7 mouse cellular contexts compared by ENCODE assay signal in the genomic region with DNA sequence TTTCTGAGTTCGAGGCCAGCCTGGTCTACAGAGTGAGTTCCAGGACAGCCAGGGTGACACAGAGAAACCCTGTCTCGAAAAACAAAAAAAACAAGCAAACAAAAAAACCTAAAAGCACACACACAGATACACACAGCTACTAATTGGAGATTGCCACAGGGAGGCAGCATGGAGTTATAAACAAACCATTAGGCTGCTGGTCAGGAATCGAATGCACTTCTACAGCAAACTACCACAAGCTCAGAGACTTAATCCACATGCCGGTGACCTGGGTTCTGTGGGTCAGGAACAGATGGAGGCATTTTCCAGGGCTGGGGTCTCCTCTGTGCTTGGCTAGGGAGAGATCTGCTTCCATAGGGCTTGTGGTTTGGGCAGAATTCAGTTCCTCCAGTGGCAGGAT. TPM values are rescaled to one million over a fixed set of nuclear protein-coding genes. Genes with fewer than 3 reads are reported as not detected.
DNase-seq lines count a peak whose midpoint lies in the region; ATAC-seq and TF ChIP-seq lines count a peak whose summit lies in the region.

No protein-coding gene starts in this region.

- ATAC-seq in intestine, postnatal 0 days, result no peak
- ATAC-seq in intestine, embryonic 15.5 days, result no peak
- peak; percentile 44 for ATAC-seq in Patski
- no peak for ATAC-seq in stomach, postnatal 0 days (ENCODE audit: low FRiP score, low TSS enrichment)
- no peak for ATAC-seq in monocyte, adult 5-6 weeks (replicated peaks; ENCODE audit: insufficient number of reproducible peaks, low FRiP score, low TSS enrichment, poor library complexity, severe bottlenecking)

- POLR2A ChIA-PET in Patski (lab: Charles Lee), result interaction anchor here (1.2 kb wide), 1 partner anchor 182 kb away, joined by 3 read pairs; no protein-coding TSS in a partner anchor

- in situ Hi-C loops in CH12.LX (cut with MboI; ENCODE audit: low pct_ligation_motif_present, low pct_unique_long_range_greater_than_20kb, low sequenced_read_pairs) (loop anchor here (5.0 to 25.0 kb wide), 2 partner anchors 160 to 300 kb away; no protein-coding TSS in a partner anchor), Patski (cut with MboI; ENCODE audit: low pct_unique_long_range_greater_than_20kb) (no loop called here)

- H3K4me2 ChIP-seq in intestine, postnatal 0 days (replicated peaks; ENCODE audit: low read depth), result no peak overlapping the region
- no peak overlapping the region for H3K4me2 ChIP-seq in intestine, embryonic 15.5 days (replicated peaks)
- H3K4me2 ChIP-seq in CH12.LX (ENCODE audit: insufficient read depth, low read depth, poor library complexity, severe bottlenecking), result no peak overlapping the region
- no peak overlapping the region for H3K4me2 ChIP-seq in stomach, postnatal 0 days (replicated peaks; ENCODE audit: low read depth)

- no peak overlapping the region for H3K27ac ChIP-seq in intestine, postnatal 0 days (ENCODE audit: low read depth, low read length)
- no peak overlapping the region for H3K27ac ChIP-seq in intestine, embryonic 15.5 days
- no peak overlapping the region for H3K27ac ChIP-seq in CH12.LX (ENCODE audit: insufficient read depth, low read depth)
- H3K27ac ChIP-seq in stomach, postnatal 0 days (replicated peaks), result no peak overlapping the region

- H3K9me3 ChIP-seq in intestine, postnatal 0 days (ENCODE audit: control insufficient read depth), result no peaks in the 10 kb centered on the region
- no peaks in the 10 kb centered on the region for H3K9me3 ChIP-seq in intestine, embryonic 15.5 days
- H3K9me3 ChIP-seq in CH12.LX (replicated peaks; ENCODE audit: low read length), result no peaks in the 10 kb centered on the region
- H3K9me3 ChIP-seq in stomach, postnatal 0 days (ENCODE audit: control insufficient read depth, low read length), result no peaks in the 10 kb centered on the region

- no peak for TF ChIP-seq EP300 in CH12.LX (IDR thresholded peaks at IDR 0.05; ENCODE audit: low read length)
- TF ChIP-seq EP300 in stomach, postnatal 0 days (optimal IDR thresholded peaks at IDR 0.05), result no peak

- H3K27me3 ChIP-seq in intestine, postnatal 0 days (replicated peaks; ENCODE audit: control insufficient read depth, insufficient read depth, low read length), result no peaks in the 10 kb centered on the region
- no peaks in the 10 kb centered on the region for H3K27me3 ChIP-seq in intestine, embryonic 15.5 days (replicated peaks)
- H3K27me3 ChIP-seq in CH12.LX (replicated peaks) (peaks cover 19% of the 10 kb centered on the region), Patski (no peaks in the 10 kb centered on the region)
- no peaks in the 10 kb centered on the region for H3K27me3 ChIP-seq in stomach, postnatal 0 days (ENCODE audit: control insufficient read depth, insufficient read depth, low read length)

- H3K79me2 ChIP-seq in CH12.LX (replicated peaks; ENCODE audit: control insufficient read depth, extremely low read depth, insufficient read depth, poor library complexity, severe bottlenecking), result no peaks in the 10 kb centered on the region

- no peaks in the 10 kb centered on the region for H3K4me1 ChIP-seq in intestine, postnatal 0 days (replicated peaks; ENCODE audit: control insufficient read depth, insufficient read depth, low read length)
- no peaks in the 10 kb centered on the region for H3K4me1 ChIP-seq in intestine, embryonic 15.5 days (replicated peaks)
- no peaks in the 10 kb centered on the region for H3K4me1 ChIP-seq in CH12.LX (ENCODE audit: control insufficient read depth in 1 of 2, insufficient read depth in 2 of 2)
- H3K4me1 ChIP-seq in stomach, postnatal 0 days (replicated peaks; ENCODE audit: control insufficient read depth, insufficient read depth), result no peaks in the 10 kb centered on the region

- WGBS in intestine, postnatal 0 days, result 42% methylated on average over 4 of the region's 4 CpGs
- 47% methylated on average over 4 of the region's 4 CpGs for WGBS in intestine, embryonic 15.5 days
- 43% methylated on average over 4 of the region's 4 CpGs for WGBS in stomach, postnatal 0 days

- no peak overlapping the region for H3K9ac ChIP-seq in intestine, postnatal 0 days (ENCODE audit: low read depth, low read length)
- no peak overlapping the region for H3K9ac ChIP-seq in intestine, embryonic 15.5 days
- H3K9ac ChIP-seq in CH12.LX (ENCODE audit: insufficient read depth, low read depth), result no peak overlapping the region
- no peak overlapping the region for H3K9ac ChIP-seq in stomach, postnatal 0 days (ENCODE audit: low read length)

- DNase-seq in CH12.LX (ENCODE audit: extremely low read depth) (peak; percentile 34), Patski (ENCODE audit: low read depth, low spot score) (no peak)
- DNase-seq in kidney, postnatal 4 days, result peak; percentile 47 to 58
- peak; percentile 39 for DNase-seq in stomach, postnatal 0 days (ENCODE audit: low spot score)

- CTCF ChIA-PET in Patski (lab: Charles Lee), result interaction anchor here (0.6 to 1.2 kb wide), 4 partner anchors 10 to 295 kb away, joined by 3 to 4 read pairs (median 3); no protein-coding TSS in a partner anchor

- no peak for TF ChIP-seq POLR2A in CH12.LX (IDR thresholded peaks at IDR 0.05; ENCODE audit: low read depth, low read length)

- H3K36me3 ChIP-seq in intestine, postnatal 0 days (ENCODE audit: control insufficient read depth, insufficient read depth), result no peaks in the 10 kb centered on the region
- no peaks in the 10 kb centered on the region for H3K36me3 ChIP-seq in intestine, embryonic 15.5 days
- H3K36me3 ChIP-seq in CH12.LX (replicated peaks in 1 of 2; ENCODE audit: control insufficient read depth in 1 of 2, insufficient read depth in 1 of 2, low read length in 1 of 2), result no peaks in the 10 kb centered on the region
- no peaks in the 10 kb centered on the region for H3K36me3 ChIP-seq in stomach, postnatal 0 days (ENCODE audit: control insufficient read depth, insufficient read depth, low read length)

- H3K4me3 ChIP-seq in intestine, postnatal 0 days (ENCODE audit: low read depth, low read length), result no peak overlapping the region
- no peak overlapping the region for H3K4me3 ChIP-seq in intestine, embryonic 15.5 days (replicated peaks)
- H3K4me3 ChIP-seq in CH12.LX (replicated peaks in 1 of 3; ENCODE audit: low read depth in 2 of 3, low read length in 2 of 3, poor library complexity in 1 of 3), result no peak overlapping the region
- H3K4me3 ChIP-seq in stomach, postnatal 0 days (ENCODE audit: low read depth, low read length), result no peak overlapping the region

- peak; percentile 68 for TF ChIP-seq RAD21 in CH12.LX (IDR thresholded peaks at IDR 0.05; ENCODE audit: low read depth, low read length)

- dilution Hi-C loops in CH12.LX (cut with MboI; ENCODE audit: extremely low pct_ligation_motif_present, extremely low pct_unique_long_range_greater_than_20kb, low sequenced_read_pairs), result no loop called here

- peak; percentile 72 for TF ChIP-seq CTCF in intestine, postnatal 0 days (IDR thresholded peaks at IDR 0.05; ENCODE audit: low read depth)
- TF ChIP-seq CTCF in CH12.LX (conservative IDR thresholded peaks at IDR 0.05 in 1 of 2, IDR thresholded peaks at IDR 0.05 in 1 of 2; ENCODE audit: low read depth in 2 of 2, low read length in 2 of 2), result peak in 1 of 2 experiments; percentile 67; a peak in 2 of 4 replicates
- peak; percentile 72 for TF ChIP-seq CTCF in Patski (IDR thresholded peaks at IDR 0.05)
- peak; percentile 75 for TF ChIP-seq CTCF in stomach, postnatal 0 days (IDR thresholded peaks at IDR 0.05; ENCODE audit: low read depth)

TF ChIP-seq in CH12.LX, 34 proteins besides CTCF, POLR2A, EP300 and RAD21:
- TF ChIP-seq SMC3 (IDR thresholded peaks at IDR 0.05; ENCODE audit: low read depth, low read length), result peak; percentile 61
- no peak for TF ChIP-seq NRF1 (IDR thresholded peaks at IDR 0.05; ENCODE audit: low read depth, low read length)
- TF ChIP-seq ETS1 (conservative IDR thresholded peaks at IDR 0.05; ENCODE audit: low read depth, low read length), result no peak

RNA-seq across cellular contexts. Expression of a gene that starts 17.6 kb away (rescaled TPM):
- 19.8 and 21.8 TPM in 2 replicates for polyA plus RNA-seq in intestine, postnatal 0 days (2015; fragmentation: Nextera tagmentation; extraction: Ambion mirVana)
- 27.5 and 29.1 TPM in 2 replicates for polyA plus RNA-seq in intestine, embryonic 15.5 days (2015; fragmentation: Nextera tagmentation; extraction: Ambion mirVana)
- 3.5 and 3.8 TPM in 2 replicates for total RNA-seq in CH12.LX (2012; rRNA removed)
- total RNA-seq in CH12.LX (2014; rRNA removed), result 1.6 and 3.2 TPM in 2 replicates
- 19.2 and 24.0 TPM in 2 replicates for polyA plus RNA-seq in CH12.LX (2012; ENCODE audit: insufficient read length, low read depth)
- 39.8 TPM for polyA plus RNA-seq in Patski (2021)
- polyA plus RNA-seq in stomach, postnatal 0 days (2015; fragmentation: Nextera tagmentation; extraction: Ambion mirVana), result 35.6 and 38.7 TPM in 2 replicates
- total RNA-seq in monocyte, adult 5-6 weeks (2017), result 7.2 to 17.6 TPM (median 8.5 TPM) in 3 replicates
